Mouse (Mus musculus): ENCODE data around the gene Cmtm4. TPM values are rescaled to one million over a fixed set of nuclear protein-coding genes. Genes with fewer than 3 reads are reported as not detected.
A peak's percentile ranks its signal among the peaks of the same experiment; 100 is the strongest.

The Cmtm4 gene
- polyA plus RNA-seq, 1 experiment from 2014 or later: 3.2 TPM

DNA sequence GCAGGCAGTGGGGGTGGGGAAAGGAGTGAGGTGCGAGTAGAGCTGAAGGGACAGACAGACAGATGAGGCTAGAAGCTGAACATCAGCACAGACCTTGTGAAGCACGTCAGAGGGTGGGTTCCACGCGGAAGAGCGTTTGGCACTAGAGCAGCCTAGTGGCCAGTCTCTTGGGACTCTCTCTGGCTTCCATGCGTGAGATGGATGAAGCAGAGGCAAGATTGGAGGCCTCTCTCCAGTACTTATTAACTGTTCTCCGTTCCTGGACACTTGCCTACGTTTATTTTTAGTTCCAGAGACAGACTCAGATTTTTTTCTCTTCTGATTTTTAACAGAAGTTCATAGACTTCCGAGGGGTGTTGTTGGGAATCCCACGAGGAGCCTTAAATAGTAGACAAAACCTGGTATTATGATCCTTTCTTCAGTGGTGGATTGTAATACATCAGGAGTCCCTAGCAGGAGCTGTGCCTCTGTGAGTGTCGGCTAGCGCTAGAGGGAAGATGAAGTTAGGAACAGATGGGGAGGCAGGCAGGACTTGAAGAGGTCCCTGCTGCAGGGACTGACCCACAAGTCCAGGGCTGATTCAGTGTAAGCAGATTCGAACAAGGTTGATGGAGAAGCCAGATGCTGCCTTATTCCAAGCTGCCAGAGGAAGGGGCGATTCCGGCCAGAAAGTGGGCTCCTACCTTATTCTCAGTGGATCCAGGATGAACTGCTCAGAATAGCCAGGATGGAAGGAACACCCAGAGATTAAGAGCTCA, 10.0 kb upstream of the Cmtm4 start:
- no peaks in the 10 kb centered on the region for H3K9me3 ChIP-seq (ENCODE audit: control insufficient read depth, low read length)
- H3K27ac ChIP-seq (ENCODE audit: low read depth, low read length): no peak overlapping the region
- ATAC-seq (ENCODE audit: insufficient read depth, low FRiP score, low TSS enrichment) (no peak), DNase-seq (ENCODE audit: low spot score) (no peak)
- no peaks in the 10 kb centered on the region for H3K4me1 ChIP-seq (ENCODE audit: control insufficient read depth, insufficient read depth, low read length)
- WGBS: 69% methylated on average over 15 of the region's 15 CpGs
- H3K4me3 ChIP-seq (ENCODE audit: low read depth, low read length): no peak overlapping the region
- no peak overlapping the region for H3K4me2 ChIP-seq (ENCODE audit: low read depth)
- H3K9ac ChIP-seq (ENCODE audit: low read length): no peak overlapping the region
- H3K27me3 ChIP-seq (ENCODE audit: control insufficient read depth, insufficient read depth, low read length): no peaks in the 10 kb centered on the region
- no peaks in the 10 kb centered on the region for H3K36me3 ChIP-seq (ENCODE audit: control insufficient read depth, insufficient read depth, low read length)

DNA sequence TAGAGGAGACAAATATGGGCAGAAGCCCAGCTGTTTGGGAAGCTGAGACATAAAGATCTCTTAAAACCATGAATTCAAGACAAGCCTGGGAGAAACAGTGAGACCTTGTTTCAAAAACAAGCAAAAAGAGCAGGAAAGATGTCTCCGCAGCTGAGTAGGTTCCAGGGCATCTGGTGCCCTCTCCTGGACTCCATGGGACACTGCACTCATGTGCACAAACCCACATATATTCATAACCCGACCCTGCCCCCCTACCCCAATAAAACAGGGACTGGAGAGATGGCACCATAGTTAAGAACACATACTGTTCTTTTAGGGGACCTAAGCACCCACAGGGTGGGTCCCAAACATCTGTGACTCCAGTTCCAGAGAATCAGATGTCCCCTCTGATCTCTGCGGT, 8.0 kb upstream of the Cmtm4 start:
- 78% methylated on average over 3 of the region's 3 CpGs for WGBS
- Histone ChIP-seq H3K36me3 (ENCODE audit: control insufficient read depth, insufficient read depth, low read length) (no peaks in the 10 kb centered on the region), H3K4me1 (ENCODE audit: control insufficient read depth, insufficient read depth, low read length) (no peaks in the 10 kb centered on the region)

GRCm38 (mm10) chr8:104394801-104395702, 555 bp downstream of the Cmtm4 start:
- H3K27me3 ChIP-seq (ENCODE audit: control insufficient read depth, insufficient read depth, low read length): no peaks in the 10 kb centered on the region
- H3K4me1 ChIP-seq (ENCODE audit: control insufficient read depth, insufficient read depth, low read length): peaks cover 7% of the 10 kb centered on the region; the same call in 1 of the 2 replicates
- no peaks in the 10 kb centered on the region for H3K36me3 ChIP-seq (ENCODE audit: control insufficient read depth, insufficient read depth, low read length)
- H3K9me3 ChIP-seq (ENCODE audit: control insufficient read depth, low read length): no peaks in the 10 kb centered on the region
- peak overlapping the region; percentile 97 for H3K4me2 ChIP-seq (ENCODE audit: low read depth)
- whole genome bisulfite sequencing: 1% methylated on average over 59 of the region's 82 CpGs
- peak overlapping the region; percentile 78 for H3K4me3 ChIP-seq (ENCODE audit: low read depth, low read length)
- peak; percentile 60 for DNase-seq (ENCODE audit: low spot score)
- peak overlapping the region; percentile 82 for H3K9ac ChIP-seq (ENCODE audit: low read length)
- peak overlapping the region; percentile 44 for H3K27ac ChIP-seq (ENCODE audit: low read depth, low read length)
- ATAC-seq (ENCODE audit: insufficient read depth, low FRiP score, low TSS enrichment): peak; percentile 75

More for the DNA sequence above, 8.0 kb upstream of the Cmtm4 start:
- H3K9ac ChIP-seq (ENCODE audit: low read length): no peak overlapping the region
- ATAC-seq (ENCODE audit: insufficient read depth, low FRiP score, low TSS enrichment) (no peak), DNase-seq (ENCODE audit: low spot score) (no peak)
- no peak overlapping the region for H3K4me2 ChIP-seq (ENCODE audit: low read depth)
- no peak overlapping the region for H3K27ac ChIP-seq (ENCODE audit: low read depth, low read length)
- no peak overlapping the region for H3K4me3 ChIP-seq (ENCODE audit: low read depth, low read length)
- no peaks in the 10 kb centered on the region for H3K9me3 ChIP-seq (ENCODE audit: control insufficient read depth, low read length)
- H3K27me3 ChIP-seq (ENCODE audit: control insufficient read depth, insufficient read depth, low read length): no peaks in the 10 kb centered on the region

- Histone ChIP-seq H3K4me3 (ENCODE audit: low read depth, low read length) (no peak overlapping the region), H3K9me3 (ENCODE audit: control insufficient read depth, low read length) (no peaks in the 10 kb centered on the region), H3K27ac (ENCODE audit: low read depth, low read length) (no peak overlapping the region), H3K4me2 (ENCODE audit: low read depth) (no peak overlapping the region), H3K4me1 (ENCODE audit: control insufficient read depth, insufficient read depth, low read length) (peaks cover 7% of the 10 kb centered on the region; the same call in 1 of the 2 replicates), H3K27me3 (ENCODE audit: control insufficient read depth, insufficient read depth, low read length) (no peaks in the 10 kb centered on the region), H3K9ac (ENCODE audit: low read length) (no peak overlapping the region), H3K36me3 (ENCODE audit: control insufficient read depth, insufficient read depth, low read length) (no peaks in the 10 kb centered on the region)
- ATAC-seq (ENCODE audit: insufficient read depth, low FRiP score, low TSS enrichment): no peak
- DNase-seq (ENCODE audit: low spot score): peak; percentile 4
- WGBS: 90% methylated on average over 6 of the region's 6 CpGs
These were observed 1.8 kb downstream of the Cmtm4 start for GRCm38 (mm10) chr8:104393767-104394166.

GRCm38 (mm10) chr8:104393139-104393538, 2.5 kb downstream of the Cmtm4 start:
- WGBS: 98% methylated on average over 7 of the region's 7 CpGs
- Histone ChIP-seq H3K27ac (ENCODE audit: low read depth, low read length) (no peak overlapping the region), H3K27me3 (ENCODE audit: control insufficient read depth, insufficient read depth, low read length) (no peaks in the 10 kb centered on the region), H3K4me3 (ENCODE audit: low read depth, low read length) (no peak overlapping the region), H3K9me3 (ENCODE audit: control insufficient read depth, low read length) (no peaks in the 10 kb centered on the region), H3K36me3 (ENCODE audit: control insufficient read depth, insufficient read depth, low read length) (no peaks in the 10 kb centered on the region), H3K4me1 (ENCODE audit: control insufficient read depth, insufficient read depth, low read length) (peaks cover 7% of the 10 kb centered on the region; the same call in 1 of the 2 replicates), H3K4me2 (ENCODE audit: low read depth) (no peak overlapping the region), H3K9ac (ENCODE audit: low read length) (no peak overlapping the region)
- ATAC-seq (ENCODE audit: insufficient read depth, low FRiP score, low TSS enrichment) (no peak), DNase-seq (ENCODE audit: low spot score) (no peak)

- Histone ChIP-seq H3K36me3 (ENCODE audit: control insufficient read depth, insufficient read depth, low read length) (no peaks in the 10 kb centered on the region), H3K4me3 (ENCODE audit: low read depth, low read length) (no peak overlapping the region), H3K4me1 (ENCODE audit: control insufficient read depth, insufficient read depth, low read length) (peaks cover 13% of the 10 kb centered on the region), H3K9me3 (ENCODE audit: control insufficient read depth, low read length) (no peaks in the 10 kb centered on the region), H3K4me2 (ENCODE audit: low read depth) (no peak overlapping the region), H3K27ac (ENCODE audit: low read depth, low read length) (no peak overlapping the region), H3K27me3 (ENCODE audit: control insufficient read depth, insufficient read depth, low read length) (no peaks in the 10 kb centered on the region), H3K9ac (ENCODE audit: low read length) (no peak overlapping the region)
- 89% methylated on average over 8 of the region's 8 CpGs for WGBS
- no peak for ATAC-seq (ENCODE audit: insufficient read depth, low FRiP score, low TSS enrichment)
- peak; percentile 7 for DNase-seq (ENCODE audit: low spot score)
These were observed 5.4 kb downstream of the Cmtm4 start for GRCm38 (mm10) chr8:104390245-104390644.

DNA sequence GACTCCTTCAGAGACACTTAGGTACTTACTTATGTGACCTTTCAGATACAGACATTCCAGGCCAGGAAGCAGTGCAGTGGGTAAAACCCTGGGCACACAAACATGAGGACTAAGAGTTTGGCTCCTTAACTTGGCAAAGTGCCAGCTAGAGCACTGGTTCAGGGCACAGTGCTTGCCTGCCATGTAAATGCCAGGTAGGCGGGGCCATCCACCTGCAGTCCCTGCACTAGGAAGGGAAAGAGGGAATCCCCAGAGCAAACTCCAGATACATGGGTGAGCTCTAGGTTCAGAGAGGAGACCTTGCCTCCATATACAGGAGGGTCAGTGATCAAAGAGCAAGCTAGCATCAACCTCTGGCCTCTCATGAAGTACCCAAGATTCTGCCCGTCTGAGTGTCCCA, 7.6 kb downstream of the Cmtm4 start:
- H3K27ac ChIP-seq (ENCODE audit: low read depth, low read length): no peak overlapping the region
- H3K36me3 ChIP-seq (ENCODE audit: control insufficient read depth, insufficient read depth, low read length): no peaks in the 10 kb centered on the region
- H3K27me3 ChIP-seq (ENCODE audit: control insufficient read depth, insufficient read depth, low read length): no peaks in the 10 kb centered on the region
- WGBS: 83% methylated on average over 2 of the region's 2 CpGs
- no peak for ATAC-seq (ENCODE audit: insufficient read depth, low FRiP score, low TSS enrichment)
- H3K9me3 ChIP-seq (ENCODE audit: control insufficient read depth, low read length): no peaks in the 10 kb centered on the region
- H3K9ac ChIP-seq (ENCODE audit: low read length): no peak overlapping the region
- no peak for DNase-seq (ENCODE audit: low spot score)
- H3K4me3 ChIP-seq (ENCODE audit: low read depth, low read length): no peak overlapping the region
- peaks cover 9% of the 10 kb centered on the region for H3K4me1 ChIP-seq (ENCODE audit: control insufficient read depth, insufficient read depth, low read length)
- no peak overlapping the region for H3K4me2 ChIP-seq (ENCODE audit: low read depth)

GRCm38 (mm10) chr8:104387501-104387900, 8.1 kb downstream of the Cmtm4 start:
- WGBS: 55% methylated on average over 7 of the region's 7 CpGs
- H3K4me1 ChIP-seq (ENCODE audit: control insufficient read depth, insufficient read depth, low read length): peaks cover 10% of the 10 kb centered on the region
- no peak overlapping the region for H3K4me3 ChIP-seq (ENCODE audit: low read depth, low read length)
- DNase-seq (ENCODE audit: low spot score) (no peak), ATAC-seq (ENCODE audit: insufficient read depth, low FRiP score, low TSS enrichment) (no peak)
- H3K9ac ChIP-seq (ENCODE audit: low read length): no peak overlapping the region
- H3K27me3 ChIP-seq (ENCODE audit: control insufficient read depth, insufficient read depth, low read length): no peaks in the 10 kb centered on the region
- H3K4me2 ChIP-seq (ENCODE audit: low read depth): no peak overlapping the region
- no peak overlapping the region for H3K27ac ChIP-seq (ENCODE audit: low read depth, low read length)
- no peaks in the 10 kb centered on the region for H3K9me3 ChIP-seq (ENCODE audit: control insufficient read depth, low read length)
- H3K36me3 ChIP-seq (ENCODE audit: control insufficient read depth, insufficient read depth, low read length): no peaks in the 10 kb centered on the region
